Mouse (Mus musculus) forebrain, postnatal 0 days (tissue): ENCODE data around the gene Arntl2. TPM values are rescaled to one million over a fixed set of nuclear protein-coding genes. Genes with fewer than 3 reads are reported as not detected.
A peak's percentile ranks its signal among the peaks of the same experiment; 100 is the strongest.

Experiments used
- ATAC-seq: fragments of 200-750 bp; cut with Nextera tagmentation; 2 replicates; pipeline ENCODE4 v1.8.0; 2017; ENCODE audit warnings: mild to moderate bottlenecking, moderate library complexity
- DNase-seq: peaks from one replicate; pipeline ENCODE4 v3.0.0-alpha.2; 2015
- H3K27ac ChIP-seq: fragments of 300-500 bp; sonication (generic); 2 replicates; pipeline ENCODE4 v1.5.1; 2014; ENCODE audit warnings: low read depth, mild to moderate bottlenecking, antibody characterized with exemption, low read length, moderate library complexity, mixed read lengths
- H3K27me3 ChIP-seq: fragments of 300-500 bp; sonication (generic); 2 replicates; pipeline ENCODE4 v1.6.1; 2014; ENCODE audit warnings: mild to moderate bottlenecking, low read length, mixed read lengths; ENCODE audit not compliant: insufficient read depth
- H3K36me3 ChIP-seq: fragments of 300-500 bp; sonication (generic); 2 replicates; pipeline ENCODE4 v1.6.1; 2014; ENCODE audit warnings: mild to moderate bottlenecking, moderate library complexity; ENCODE audit not compliant: insufficient read depth
- H3K4me1 ChIP-seq: fragments of 300-500 bp; sonication (generic); 2 replicates; pipeline ENCODE4 v1.6.1; 2014; ENCODE audit warnings: antibody characterized with exemption; ENCODE audit not compliant: insufficient read depth
- H3K4me2 ChIP-seq: fragments of 300-500 bp; sonication (generic); 2 replicates; pipeline ENCODE4 v1.6.1; 2014; ENCODE audit warnings: low read depth, mild to moderate bottlenecking, moderate library complexity
- H3K4me3 ChIP-seq: fragments of 300-500 bp; sonication (generic); 2 replicates; pipeline ENCODE4 v1.5.1; 2014; ENCODE audit warnings: low read depth, low read length, mixed read lengths
- H3K9ac ChIP-seq: fragments of 300-500 bp; sonication (generic); 2 replicates; pipeline ENCODE4 v1.6.1; 2014; ENCODE audit warnings: mild to moderate bottlenecking
- H3K9me3 ChIP-seq: fragments of 300-500 bp; sonication (generic); 2 replicates; pipeline ENCODE4 v1.6.1; 2016; ENCODE audit warnings: low read length
- CTCF ChIP-seq: sonication (generic); IDR thresholded peaks from 2 replicates; pipeline ENCODE4 v1.5.1; 2016; ENCODE audit warnings: antibody characterized with exemption, control low read depth, low read depth
- whole genome bisulfite sequencing: fragments of 180-500 bp; shearing (Covaris S2); extraction: QIAGEN DNeasy Blood & Tissue Kit; methylation state at CpG from one replicate; pipeline ENCODE4 v1.1.7; 2014; 5-methylcytosine and 5-hydroxymethylcytosine counted together
- polyA plus RNA-seq: library from polyadenylated mRNA; unstranded; fragments of >200 nt; fragmentation: Nextera tagmentation; extraction: Ambion mirVana; gene quantifications from 2 replicates; pipeline ENCODE4 v1.2.1, GENCODE M21; 2015
- total RNA-seq: library from RNA; depleted of rRNA; stranded (reverse); fragments of >200 nt; gene quantifications from 2 replicates; pipeline ENCODE4 v1.2.3, GENCODE M21; 2014

Gene Arntl2
- total and polyA plus RNA-seq, 2 experiments from 2014 or later, result 2.7 to 4.5 TPM

DNA sequence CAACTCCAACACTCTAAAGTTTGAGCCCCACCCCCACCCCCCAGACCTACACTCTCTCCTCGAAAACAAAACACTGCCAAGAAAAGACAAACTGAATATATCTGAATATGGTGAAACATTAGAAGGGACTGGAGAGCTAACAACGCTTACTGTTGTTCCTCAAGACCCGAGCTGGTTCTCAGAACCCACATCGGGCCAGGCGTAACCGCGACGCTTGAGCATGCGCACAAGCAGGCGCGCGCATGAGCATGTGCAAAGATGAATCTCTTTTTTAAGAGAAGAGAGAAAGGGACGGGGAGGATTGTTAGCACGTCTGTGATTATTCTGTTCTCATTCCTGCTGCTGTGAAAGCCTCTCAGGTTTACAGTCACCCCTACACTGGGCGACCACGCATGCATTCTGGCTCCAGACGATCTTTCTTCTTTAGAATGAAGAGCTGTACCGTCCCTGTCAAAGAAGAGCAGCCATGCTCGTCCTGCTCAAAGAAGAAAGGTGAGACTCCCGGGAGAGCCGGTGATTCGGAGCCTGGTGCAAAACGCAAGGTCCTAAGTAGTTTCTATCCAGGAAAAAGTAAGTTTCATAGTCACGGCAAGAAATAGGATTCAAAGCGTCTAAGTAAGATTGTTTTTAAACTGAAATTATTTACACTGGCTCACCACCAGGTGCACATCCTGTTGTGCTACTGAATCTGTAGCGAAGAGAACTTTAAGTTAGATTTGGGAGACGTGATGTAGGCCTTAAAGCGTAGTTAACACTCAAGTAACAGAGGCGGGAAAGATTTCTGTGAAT lies 24.5 kb downstream of the Arntl2 start:
- Histone ChIP-seq H3K36me3 (no peaks in the 10 kb centered on the region), H3K27me3 (no peaks in the 10 kb centered on the region), H3K4me3 (no peak overlapping the region), H3K9me3 (no peaks in the 10 kb centered on the region), H3K9ac (no peak overlapping the region), H3K27ac (no peak overlapping the region), H3K4me2 (no peak overlapping the region), H3K4me1 (no peaks in the 10 kb centered on the region)
- WGBS, result 87% methylated on average over 29 of the region's 29 CpGs
- DNase-seq (no peak), ATAC-seq (no peak)
- TF ChIP-seq CTCF, result no peak

DNA sequence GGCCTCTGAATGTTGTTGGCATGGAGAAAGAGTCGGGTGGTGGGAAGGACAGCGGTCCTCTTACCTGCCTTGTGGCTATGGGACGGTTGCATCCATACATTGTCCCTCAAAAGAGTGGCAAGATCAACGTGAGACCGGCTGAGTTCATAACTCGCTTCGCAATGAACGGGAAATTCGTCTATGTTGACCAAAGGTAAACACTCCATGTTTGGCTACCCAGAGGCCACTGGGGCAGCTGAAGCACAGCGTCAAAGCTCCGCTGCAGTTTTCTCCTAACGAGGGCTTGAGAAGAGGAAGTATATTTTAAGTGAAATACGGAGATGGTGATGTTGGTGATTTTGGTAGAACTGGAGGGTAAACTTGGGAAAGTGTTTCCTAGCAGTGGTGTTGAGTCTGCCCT lies 26.1 kb downstream of the Arntl2 start:
- no peak for ATAC-seq
- no peak overlapping the region for H3K4me2 ChIP-seq
- H3K9ac ChIP-seq, result no peak overlapping the region
- no peaks in the 10 kb centered on the region for H3K9me3 ChIP-seq
- H3K27me3 ChIP-seq, result no peaks in the 10 kb centered on the region
- H3K4me1 ChIP-seq, result no peaks in the 10 kb centered on the region
- TF ChIP-seq CTCF, result no peak
- 91% methylated on average over 13 of the region's 13 CpGs for WGBS
- H3K27ac ChIP-seq, result no peak overlapping the region
- no peak overlapping the region for H3K4me3 ChIP-seq
- H3K36me3 ChIP-seq, result no peaks in the 10 kb centered on the region
- DNase-seq, result no peak

GRCm38 (mm10) chr6:146824727-146825486 lies 29.1 kb downstream of the Arntl2 start:
- H3K4me1 ChIP-seq, result no peaks in the 10 kb centered on the region
- H3K9ac ChIP-seq, result no peak overlapping the region
- peak; percentile 76 for ATAC-seq
- no peak overlapping the region for H3K4me2 ChIP-seq
- H3K9me3 ChIP-seq, result no peaks in the 10 kb centered on the region
- H3K4me3 ChIP-seq, result no peak overlapping the region
- TF ChIP-seq CTCF, result peak; percentile 96
- H3K27me3 ChIP-seq, result no peaks in the 10 kb centered on the region
- H3K36me3 ChIP-seq, result no peaks in the 10 kb centered on the region
- no peak overlapping the region for H3K27ac ChIP-seq
- WGBS, result 38% methylated on average over 16 of the region's 16 CpGs
- DNase-seq, result peak; percentile 76

DNA sequence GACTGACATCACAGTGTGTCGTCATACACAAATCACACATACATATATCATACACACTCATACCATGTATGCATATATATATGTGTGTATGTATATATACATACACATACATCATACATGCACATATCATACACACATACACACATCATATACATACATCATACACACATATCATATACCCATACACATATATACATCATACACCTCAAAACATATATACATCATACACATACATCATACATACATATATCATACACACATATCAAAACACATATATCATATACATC lies 29.6 kb downstream of the Arntl2 start:
- peak; percentile 36 for ATAC-seq
- TF ChIP-seq CTCF, result no peak
- H3K36me3 ChIP-seq, result no peaks in the 10 kb centered on the region
- H3K4me2 ChIP-seq, result no peak overlapping the region
- no peaks in the 10 kb centered on the region for H3K4me1 ChIP-seq
- H3K27me3 ChIP-seq, result no peaks in the 10 kb centered on the region
- H3K9ac ChIP-seq, result no peak overlapping the region
- no peaks in the 10 kb centered on the region for H3K9me3 ChIP-seq
- no peak overlapping the region for H3K4me3 ChIP-seq
- H3K27ac ChIP-seq, result no peak overlapping the region
- WGBS, result 75% methylated on average over 1 of the region's 1 CpGs
- no peak for DNase-seq

DNA sequence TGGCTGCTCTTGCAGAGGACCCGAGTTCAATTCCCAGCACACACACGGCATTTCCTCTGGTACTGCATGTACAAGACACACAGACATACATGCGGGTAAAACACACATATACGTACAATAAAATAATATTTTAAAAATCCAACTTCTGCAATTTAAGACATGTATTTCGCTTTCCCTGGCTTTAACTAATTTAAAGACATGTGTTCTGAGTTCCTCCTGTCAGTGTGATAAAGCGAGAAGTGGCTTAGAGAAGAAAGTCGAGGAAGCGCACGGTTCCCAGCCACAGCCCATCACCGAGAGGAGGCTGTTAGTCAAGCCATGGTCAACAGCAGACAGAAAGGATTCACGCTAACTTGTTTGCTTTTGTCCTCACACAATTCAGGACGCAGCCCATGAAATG lies 35.5 kb downstream of the Arntl2 start:
- H3K9ac ChIP-seq, result no peak overlapping the region
- H3K9me3 ChIP-seq, result no peaks in the 10 kb centered on the region
- DNase-seq (no peak), ATAC-seq (no peak)
- no peaks in the 10 kb centered on the region for H3K4me1 ChIP-seq
- no peak overlapping the region for H3K27ac ChIP-seq
- no peak for TF ChIP-seq CTCF
- no peaks in the 10 kb centered on the region for H3K36me3 ChIP-seq
- H3K4me2 ChIP-seq, result no peak overlapping the region
- H3K4me3 ChIP-seq, result no peak overlapping the region
- WGBS, result 89% methylated on average over 12 of the region's 12 CpGs
- no peaks in the 10 kb centered on the region for H3K27me3 ChIP-seq

GRCm38 (mm10) chr6:146833485-146834314 lies 37.8 kb downstream of the Arntl2 start:
- no peak overlapping the region for H3K27ac ChIP-seq
- no peak overlapping the region for H3K9ac ChIP-seq
- H3K4me2 ChIP-seq, result no peak overlapping the region
- no peaks in the 10 kb centered on the region for H3K36me3 ChIP-seq
- H3K4me3 ChIP-seq, result no peak overlapping the region
- no peaks in the 10 kb centered on the region for H3K27me3 ChIP-seq
- no peaks in the 10 kb centered on the region for H3K4me1 ChIP-seq
- DNase-seq (peak; percentile 87), ATAC-seq (peak; percentile 94)
- TF ChIP-seq CTCF, result peak; percentile 95
- WGBS, result 77% methylated on average over 6 of the region's 6 CpGs
- H3K9me3 ChIP-seq, result no peaks in the 10 kb centered on the region
